Mouse (Mus musculus): ENCODE measurements at regions not wholly inside any gene's neighbourhood (a gene's known extent, or its start where the extent isn't known, plus 50 kb on each side); places are given as distances from the start of the nearest gene placed in this dataset.

DNA sequence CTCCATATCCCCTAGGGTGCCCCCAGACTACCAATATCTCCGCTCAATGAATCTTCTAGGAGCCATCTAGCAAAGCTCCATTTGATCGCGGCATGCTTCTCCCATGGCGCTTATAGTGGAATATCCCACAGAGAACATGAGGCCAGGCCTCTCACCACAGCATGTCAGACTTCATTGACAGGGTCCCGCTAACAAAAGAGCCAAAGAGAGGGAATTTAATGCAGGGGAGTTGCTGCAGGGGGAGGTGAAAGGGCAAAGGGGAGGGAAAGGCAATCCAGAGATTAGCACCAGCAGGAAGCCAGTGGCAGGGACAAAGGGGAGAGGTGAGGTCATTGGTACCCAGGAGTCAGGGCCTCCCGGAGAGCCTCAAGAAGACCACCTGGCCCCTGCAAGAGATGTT is 424.0 kb upstream of the Smim15 start:
- H3K27me3 ChIP-seq (ENCODE audit: control insufficient read depth, insufficient read depth, low read length), result no peaks in the 10 kb centered on the region
- no peak overlapping the region for H3K4me3 ChIP-seq (ENCODE audit: low read depth, low read length)
- WGBS, result 36% methylated on average over 6 of the region's 6 CpGs
- no peak overlapping the region for H3K27ac ChIP-seq (ENCODE audit: low read length)
- ATAC-seq (ENCODE audit: insufficient number of reproducible peaks, insufficient read depth, low FRiP score, low read depth), result no peak
- H3K4me1 ChIP-seq (ENCODE audit: control insufficient read depth, insufficient read depth, low read length), result no peaks in the 10 kb centered on the region
- no peaks in the 10 kb centered on the region; the same call in 1 of the 2 replicates for H3K9me3 ChIP-seq (ENCODE audit: control insufficient read depth, low read depth, low read length)
- no peak overlapping the region for H3K4me2 ChIP-seq (replicated peaks; ENCODE audit: low read depth, low read length)
- no peak overlapping the region for H3K9ac ChIP-seq (replicated peaks; ENCODE audit: low read depth, low read length)
- no peaks in the 10 kb centered on the region for H3K36me3 ChIP-seq (ENCODE audit: control insufficient read depth, insufficient read depth, low read length)

GRCm38 (mm10) chr13:107619430-107619927 is 424.8 kb upstream of the Smim15 start:
- no peaks in the 10 kb centered on the region for H3K36me3 ChIP-seq (ENCODE audit: control insufficient read depth, insufficient read depth, low read length)
- no peak for ATAC-seq (ENCODE audit: insufficient number of reproducible peaks, insufficient read depth, low FRiP score, low read depth)
- no peak overlapping the region for H3K4me3 ChIP-seq (ENCODE audit: low read depth, low read length)
- no peak overlapping the region for H3K4me2 ChIP-seq (replicated peaks; ENCODE audit: low read depth, low read length)
- H3K9ac ChIP-seq (replicated peaks; ENCODE audit: low read depth, low read length), result no peak overlapping the region
- 32% methylated on average over 9 of the region's 9 CpGs for WGBS
- H3K4me1 ChIP-seq (ENCODE audit: control insufficient read depth, insufficient read depth, low read length), result no peaks in the 10 kb centered on the region
- no peaks in the 10 kb centered on the region for H3K27me3 ChIP-seq (ENCODE audit: control insufficient read depth, insufficient read depth, low read length)
- no peaks in the 10 kb centered on the region; the same call in 1 of the 2 replicates for H3K9me3 ChIP-seq (ENCODE audit: control insufficient read depth, low read depth, low read length)
- no peak overlapping the region for H3K27ac ChIP-seq (ENCODE audit: low read length)

DNA sequence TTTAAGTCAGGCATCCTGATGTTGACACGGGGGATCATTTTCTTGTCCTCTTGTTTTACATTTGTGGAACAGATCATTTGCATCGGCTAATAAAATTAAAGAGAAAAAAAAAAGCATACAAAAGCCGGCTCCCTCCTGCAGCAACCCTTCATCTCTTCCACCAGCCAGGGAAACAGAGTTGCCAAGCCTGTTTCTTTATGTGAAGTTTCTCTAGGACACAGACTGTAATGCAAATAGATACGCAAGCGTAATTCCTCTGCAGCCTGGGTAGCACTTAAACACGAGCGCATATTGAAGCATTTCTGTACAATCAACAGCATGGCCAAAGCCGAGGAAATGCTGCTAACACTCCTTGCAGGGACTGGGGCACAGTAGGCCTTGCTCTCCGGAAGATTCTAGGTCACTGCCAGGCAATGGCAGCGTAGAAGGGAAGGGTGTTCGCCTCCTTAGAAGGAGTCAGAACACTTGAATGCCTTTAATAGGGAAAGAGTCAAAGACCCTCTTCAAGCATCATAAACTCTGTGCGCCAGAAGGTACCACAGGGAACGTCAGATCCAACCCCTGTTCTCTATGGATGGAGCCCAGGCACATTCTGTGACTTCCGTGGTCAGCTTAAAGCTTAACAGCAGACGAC is 425.3 kb upstream of the Smim15 start:
- ATAC-seq (ENCODE audit: insufficient number of reproducible peaks, insufficient read depth, low FRiP score, low read depth), result no peak
- no peaks in the 10 kb centered on the region for H3K4me1 ChIP-seq (ENCODE audit: control insufficient read depth, insufficient read depth, low read length)
- H3K27ac ChIP-seq (ENCODE audit: low read length), result no peak overlapping the region
- no peaks in the 10 kb centered on the region for H3K27me3 ChIP-seq (ENCODE audit: control insufficient read depth, insufficient read depth, low read length)
- no peak overlapping the region for H3K9ac ChIP-seq (replicated peaks; ENCODE audit: low read depth, low read length)
- H3K4me2 ChIP-seq (replicated peaks; ENCODE audit: low read depth, low read length), result no peak overlapping the region
- H3K4me3 ChIP-seq (ENCODE audit: low read depth, low read length), result no peak overlapping the region
- H3K36me3 ChIP-seq (ENCODE audit: control insufficient read depth, insufficient read depth, low read length), result no peaks in the 10 kb centered on the region
- WGBS, result 45% methylated on average over 15 of the region's 15 CpGs
- H3K9me3 ChIP-seq (ENCODE audit: control insufficient read depth, low read depth, low read length), result no peaks in the 10 kb centered on the region; the same call in 1 of the 2 replicates

DNA sequence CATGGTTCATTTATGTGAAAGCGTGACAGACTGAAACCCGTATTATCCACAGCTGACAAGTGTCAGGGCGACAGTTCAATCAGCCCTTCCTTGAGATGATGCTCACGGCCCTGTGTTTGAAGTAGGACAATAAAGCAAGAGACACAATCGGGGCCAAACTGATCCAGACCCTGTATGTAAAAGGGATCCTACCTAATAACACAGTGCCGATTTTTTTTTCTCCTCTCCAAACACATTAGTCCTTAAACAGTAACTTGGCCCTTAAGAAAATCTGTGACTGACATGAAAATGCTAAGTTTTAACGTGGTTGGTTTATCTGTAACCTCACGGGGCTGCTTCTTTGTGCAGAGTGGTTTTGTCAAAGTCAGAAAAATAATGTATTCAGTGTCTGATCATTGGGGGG is 425.9 kb upstream of the Smim15 start:
- no peaks in the 10 kb centered on the region for H3K36me3 ChIP-seq (ENCODE audit: control insufficient read depth, insufficient read depth, low read length)
- no peaks in the 10 kb centered on the region for H3K4me1 ChIP-seq (ENCODE audit: control insufficient read depth, insufficient read depth, low read length)
- no peak overlapping the region for H3K27ac ChIP-seq (ENCODE audit: low read length)
- no peak overlapping the region for H3K4me2 ChIP-seq (replicated peaks; ENCODE audit: low read depth, low read length)
- no peak overlapping the region for H3K9ac ChIP-seq (replicated peaks; ENCODE audit: low read depth, low read length)
- no peaks in the 10 kb centered on the region; the same call in 1 of the 2 replicates for H3K9me3 ChIP-seq (ENCODE audit: control insufficient read depth, low read depth, low read length)
- WGBS, result 32% methylated on average over 8 of the region's 8 CpGs
- ATAC-seq (ENCODE audit: insufficient number of reproducible peaks, insufficient read depth, low FRiP score, low read depth), result no peak
- H3K27me3 ChIP-seq (ENCODE audit: control insufficient read depth, insufficient read depth, low read length), result no peaks in the 10 kb centered on the region
- no peak overlapping the region for H3K4me3 ChIP-seq (ENCODE audit: low read depth, low read length)

DNA sequence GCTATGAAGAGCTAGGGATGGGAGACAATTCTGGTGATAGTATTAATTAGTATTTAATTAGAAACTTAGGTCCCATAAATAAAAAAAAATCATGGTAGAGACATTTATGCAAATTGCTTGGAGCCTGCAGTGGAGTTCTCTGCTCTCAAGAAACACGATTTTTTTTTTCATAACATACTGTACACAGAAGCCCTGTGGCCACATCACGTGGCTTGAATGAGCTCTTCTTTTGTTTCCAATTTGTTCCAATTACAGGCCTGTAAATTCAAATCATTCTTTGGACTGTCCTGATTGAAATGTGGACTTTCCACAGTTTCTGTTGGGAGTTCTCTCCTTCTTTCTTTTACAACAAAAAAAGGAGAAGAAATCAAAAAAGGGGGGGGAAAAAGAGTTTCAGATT is 426.7 kb upstream of the Smim15 start:
- Histone ChIP-seq H3K4me2 (replicated peaks; ENCODE audit: low read depth, low read length) (no peak overlapping the region), H3K9me3 (ENCODE audit: control insufficient read depth, low read depth, low read length) (no peaks in the 10 kb centered on the region; the same call in 1 of the 2 replicates), H3K27me3 (ENCODE audit: control insufficient read depth, insufficient read depth, low read length) (no peaks in the 10 kb centered on the region), H3K4me1 (ENCODE audit: control insufficient read depth, insufficient read depth, low read length) (no peaks in the 10 kb centered on the region), H3K27ac (ENCODE audit: low read length) (no peak overlapping the region), H3K36me3 (ENCODE audit: control insufficient read depth, insufficient read depth, low read length) (no peaks in the 10 kb centered on the region), H3K9ac (replicated peaks; ENCODE audit: low read depth, low read length) (no peak overlapping the region), H3K4me3 (ENCODE audit: low read depth, low read length) (no peak overlapping the region)
- WGBS, result 66% methylated on average over 2 of the region's 2 CpGs
- no peak for ATAC-seq (ENCODE audit: insufficient number of reproducible peaks, insufficient read depth, low FRiP score, low read depth)

GRCm38 (mm10) chr13:107616775-107617174 is 427.5 kb upstream of the Smim15 start:
- no peaks in the 10 kb centered on the region for H3K27me3 ChIP-seq (ENCODE audit: control insufficient read depth, insufficient read depth, low read length)
- no peak for ATAC-seq (ENCODE audit: insufficient number of reproducible peaks, insufficient read depth, low FRiP score, low read depth)

DNA sequence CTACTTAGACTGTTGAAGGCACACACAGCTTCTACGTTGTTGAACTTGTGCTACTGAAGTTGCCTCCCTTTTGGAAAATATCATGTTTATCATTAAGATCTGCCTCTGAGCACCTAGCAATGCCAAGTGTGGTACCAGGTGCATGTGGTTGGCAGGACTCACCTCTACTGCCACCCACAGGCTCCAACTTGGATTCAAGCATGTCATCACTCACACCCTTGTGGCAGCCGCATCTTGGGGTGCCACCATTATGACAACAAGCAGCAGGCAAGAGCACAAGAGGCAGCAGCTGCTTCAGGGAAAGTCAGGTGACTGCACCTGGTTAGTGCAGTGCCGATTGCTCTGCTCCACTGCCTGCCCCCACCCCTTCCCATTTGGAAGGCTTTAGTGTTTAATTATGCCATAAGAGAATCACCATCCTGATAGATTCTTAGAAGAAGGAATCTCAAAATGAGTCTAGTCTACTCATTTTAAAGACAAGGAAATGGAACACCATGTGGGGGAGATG is 435.2 kb upstream of the Smim15 start:
- Histone ChIP-seq H3K4me2 (replicated peaks; ENCODE audit: low read depth, low read length) (no peak overlapping the region), H3K9me3 (ENCODE audit: control insufficient read depth, low read depth, low read length) (no peaks in the 10 kb centered on the region), H3K4me1 (ENCODE audit: control insufficient read depth, insufficient read depth, low read length) (no peaks in the 10 kb centered on the region), H3K4me3 (ENCODE audit: low read depth, low read length) (no peak overlapping the region), H3K27ac (ENCODE audit: low read length) (no peak overlapping the region), H3K9ac (replicated peaks; ENCODE audit: low read depth, low read length) (no peak overlapping the region), H3K36me3 (ENCODE audit: control insufficient read depth, insufficient read depth, low read length) (no peaks in the 10 kb centered on the region), H3K27me3 (ENCODE audit: control insufficient read depth, insufficient read depth, low read length) (no peaks in the 10 kb centered on the region)
- ATAC-seq (ENCODE audit: insufficient number of reproducible peaks, insufficient read depth, low FRiP score, low read depth), result no peak
- 80% methylated on average over 3 of the region's 3 CpGs for WGBS

More at GRCm38 (mm10) chr13:107616775-107617174, 427.5 kb upstream of the Smim15 start:
- Histone ChIP-seq H3K9me3 (ENCODE audit: control insufficient read depth, low read depth, low read length) (no peaks in the 10 kb centered on the region; the same call in 1 of the 2 replicates), H3K36me3 (ENCODE audit: control insufficient read depth, insufficient read depth, low read length) (no peaks in the 10 kb centered on the region), H3K4me1 (ENCODE audit: control insufficient read depth, insufficient read depth, low read length) (no peaks in the 10 kb centered on the region), H3K4me2 (replicated peaks; ENCODE audit: low read depth, low read length) (no peak overlapping the region), H3K4me3 (ENCODE audit: low read depth, low read length) (no peak overlapping the region), H3K27ac (ENCODE audit: low read length) (no peak overlapping the region), H3K9ac (replicated peaks; ENCODE audit: low read depth, low read length) (no peak overlapping the region)
- 76% methylated on average over 4 of the region's 4 CpGs for WGBS

GRCm38 (mm10) chr13:107607294-107607693 is 437.0 kb upstream of the Smim15 start:
- Histone ChIP-seq H3K4me2 (replicated peaks; ENCODE audit: low read depth, low read length) (no peak overlapping the region), H3K9me3 (ENCODE audit: control insufficient read depth, low read depth, low read length) (0 out of 2 replicates have a peak, but pooled peaks cover 3% of the 10 kb centered on the region), H3K4me3 (ENCODE audit: low read depth, low read length) (no peak overlapping the region), H3K9ac (replicated peaks; ENCODE audit: low read depth, low read length) (no peak overlapping the region), H3K27me3 (ENCODE audit: control insufficient read depth, insufficient read depth, low read length) (no peaks in the 10 kb centered on the region), H3K4me1 (ENCODE audit: control insufficient read depth, insufficient read depth, low read length) (no peaks in the 10 kb centered on the region), H3K36me3 (ENCODE audit: control insufficient read depth, insufficient read depth, low read length) (no peaks in the 10 kb centered on the region), H3K27ac (ENCODE audit: low read length) (no peak overlapping the region)
- WGBS, result 80% methylated on average over 4 of the region's 4 CpGs
- no peak for ATAC-seq (ENCODE audit: insufficient number of reproducible peaks, insufficient read depth, low FRiP score, low read depth)

All from stomach, embryonic 14.5 days (tissue).